Mouse (Mus musculus) lung, embryonic 14.5 days (tissue): ENCODE data around the gene Mamdc2. TPM values are rescaled to one million over a fixed set of nuclear protein-coding genes. Genes with fewer than 3 reads are reported as not detected.

Experiments used
- ATAC-seq: fragments of 200-750 bp; cut with Nextera tagmentation; 2 replicates; pipeline ENCODE4 v1.8.0; 2017; ENCODE audit warnings: mild to moderate bottlenecking, moderate TSS enrichment, moderate library complexity; ENCODE audit not compliant: insufficient read depth
- DNase-seq: peaks from one replicate; pipeline ENCODE4 v3.0.0-alpha.2; 2015
- H3K27ac ChIP-seq: fragments of 300-500 bp; sonication (generic); 2 replicates; pipeline ENCODE4 v1.5.1; 2014; ENCODE audit warnings: low read depth, mild to moderate bottlenecking, moderate library complexity
- H3K27me3 ChIP-seq: fragments of 300-500 bp; sonication (generic); 2 replicates; pipeline ENCODE4 v1.6.1; 2014; ENCODE audit warnings: low read length, control low read depth; ENCODE audit not compliant: insufficient read depth
- H3K36me3 ChIP-seq: fragments of 300-500 bp; sonication (generic); 2 replicates; pipeline ENCODE4 v1.6.1; 2014; ENCODE audit warnings: control low read depth; ENCODE audit not compliant: insufficient read depth
- H3K4me1 ChIP-seq: fragments of 300-500 bp; sonication (generic); 2 replicates; pipeline ENCODE4 v1.6.1; 2014; ENCODE audit warnings: antibody characterized with exemption, control low read depth; ENCODE audit not compliant: insufficient read depth
- H3K4me2 ChIP-seq: fragments of 300-500 bp; sonication (generic); 2 replicates; pipeline ENCODE4 v1.6.1; 2014; ENCODE audit warnings: mild to moderate bottlenecking
- H3K4me3 ChIP-seq: fragments of 300-500 bp; sonication (generic); 2 replicates; pipeline ENCODE4 v1.5.1; 2014; ENCODE audit warnings: low read depth, low read length
- H3K9ac ChIP-seq: fragments of 300-500 bp; sonication (generic); 2 replicates; pipeline ENCODE4 v1.6.1; 2014
- H3K9me3 ChIP-seq: fragments of 300-500 bp; sonication (generic); 2 replicates; pipeline ENCODE4 v1.6.1; 2016; ENCODE audit warnings: low read depth, low read length, control low read depth
- CTCF ChIP-seq: IDR thresholded peaks from 2 replicates; pipeline ENCODE4 v1.5.1; 2016; ENCODE audit warnings: antibody characterized with exemption, low read depth
- WGBS: fragments of 180-500 bp; shearing (Covaris S2); extraction: QIAGEN DNeasy Blood & Tissue Kit; methylation state at CpG from one replicate; pipeline ENCODE4 v1.1.7; 2014; 5-methylcytosine and 5-hydroxymethylcytosine counted together
- polyA plus RNA-seq: library from polyadenylated mRNA; unstranded; fragments of >200 nt; fragmentation: Nextera tagmentation; extraction: Ambion mirVana; gene quantifications from 2 replicates; pipeline ENCODE4 v1.2.1, GENCODE M21; 2014

The Mamdc2 gene
- polyA plus RNA-seq, 1 experiment from 2014 or later, result 3.1 TPM

GRCm38 (mm10) chr19:23317295-23317988 lies 130.8 kb downstream of the Mamdc2 start:
- DNase-seq, result no peak
- no peak for ATAC-seq
- no peak overlapping the region for H3K27ac ChIP-seq
- H3K27me3 ChIP-seq, result no peaks in the 10 kb centered on the region
- no peaks in the 10 kb centered on the region for H3K36me3 ChIP-seq
- H3K9me3 ChIP-seq, result no peaks in the 10 kb centered on the region
- no peaks in the 10 kb centered on the region for H3K4me1 ChIP-seq
- H3K9ac ChIP-seq, result no peak overlapping the region
- no peak overlapping the region for H3K4me2 ChIP-seq
- no peak overlapping the region for H3K4me3 ChIP-seq
- no peak for TF ChIP-seq CTCF
- whole genome bisulfite sequencing, result 63% methylated on average over 5 of the region's 5 CpGs

- TF ChIP-seq CTCF, result no peak
- Histone ChIP-seq H3K4me3 (no peak overlapping the region), H3K36me3 (no peaks in the 10 kb centered on the region), H3K4me2 (no peak overlapping the region), H3K9me3 (no peaks in the 10 kb centered on the region), H3K9ac (no peak overlapping the region), H3K27me3 (no peaks in the 10 kb centered on the region), H3K4me1 (no peaks in the 10 kb centered on the region), H3K27ac (no peak overlapping the region)
- DNase-seq, result no peak
- 72% methylated on average over 5 of the region's 5 CpGs for WGBS
- ATAC-seq, result no peak
Observed at GRCm38 (mm10) chr19:23316851-23317250, 131.4 kb downstream of the Mamdc2 start.

GRCm38 (mm10) chr19:23309979-23310378 lies 138.3 kb downstream of the Mamdc2 start:
- TF ChIP-seq CTCF, result peak; percentile 21; the same call in 1 of the 2 replicates
- Histone ChIP-seq H3K4me1 (no peaks in the 10 kb centered on the region), H3K9me3 (no peaks in the 10 kb centered on the region), H3K4me2 (no peak overlapping the region), H3K4me3 (no peak overlapping the region), H3K36me3 (no peaks in the 10 kb centered on the region), H3K27ac (no peak overlapping the region), H3K27me3 (no peaks in the 10 kb centered on the region), H3K9ac (no peak overlapping the region)
- 74% methylated on average over 2 of the region's 2 CpGs for WGBS
- ATAC-seq (no peak), DNase-seq (no peak)

GRCm38 (mm10) chr19:23306671-23307070 lies 141.6 kb downstream of the Mamdc2 start:
- 82% methylated on average over 7 of the region's 7 CpGs for WGBS
- no peaks in the 10 kb centered on the region for H3K4me1 ChIP-seq
- no peak overlapping the region for H3K27ac ChIP-seq
- no peaks in the 10 kb centered on the region for H3K36me3 ChIP-seq
- ATAC-seq (no peak), DNase-seq (no peak)
- H3K4me2 ChIP-seq, result no peak overlapping the region
- no peaks in the 10 kb centered on the region for H3K9me3 ChIP-seq
- no peak for TF ChIP-seq CTCF
- H3K4me3 ChIP-seq, result no peak overlapping the region
- no peaks in the 10 kb centered on the region for H3K27me3 ChIP-seq
- no peak overlapping the region for H3K9ac ChIP-seq

- Histone ChIP-seq H3K4me2 (no peak overlapping the region), H3K9me3 (no peaks in the 10 kb centered on the region), H3K9ac (no peak overlapping the region), H3K27me3 (no peaks in the 10 kb centered on the region), H3K4me3 (no peak overlapping the region), H3K36me3 (no peaks in the 10 kb centered on the region), H3K4me1 (no peaks in the 10 kb centered on the region), H3K27ac (no peak overlapping the region)
- ATAC-seq (no peak), DNase-seq (no peak)
- no peak for TF ChIP-seq CTCF
- 80% methylated on average over 3 of the region's 3 CpGs for WGBS
Observed at GRCm38 (mm10) chr19:23299987-23300386, 148.3 kb downstream of the Mamdc2 start.

GRCm38 (mm10) chr19:23298917-23299316 lies 149.3 kb downstream of the Mamdc2 start:
- no peak overlapping the region for H3K27ac ChIP-seq
- TF ChIP-seq CTCF, result 0 out of 2 replicates have a peak, but pooled peaks have one; percentile 3
- H3K9me3 ChIP-seq, result no peaks in the 10 kb centered on the region
- ATAC-seq (no peak), DNase-seq (peak; percentile 29)
- no peaks in the 10 kb centered on the region for H3K4me1 ChIP-seq
- no peak overlapping the region for H3K9ac ChIP-seq
- no peak overlapping the region for H3K4me2 ChIP-seq
- 67% methylated on average over 1 of the region's 1 CpGs for WGBS
- no peak overlapping the region for H3K4me3 ChIP-seq
- H3K36me3 ChIP-seq, result no peaks in the 10 kb centered on the region
- H3K27me3 ChIP-seq, result no peaks in the 10 kb centered on the region

GRCm38 (mm10) chr19:23297191-23297590 lies 151.1 kb downstream of the Mamdc2 start:
- no peak for TF ChIP-seq CTCF
- Histone ChIP-seq H3K9me3 (no peaks in the 10 kb centered on the region), H3K27ac (no peak overlapping the region), H3K27me3 (no peaks in the 10 kb centered on the region), H3K36me3 (no peaks in the 10 kb centered on the region), H3K9ac (no peak overlapping the region), H3K4me3 (no peak overlapping the region), H3K4me2 (no peak overlapping the region), H3K4me1 (no peaks in the 10 kb centered on the region)
- DNase-seq (no peak), ATAC-seq (no peak)
